Mouse (Mus musculus) liver, embryonic 14.5 days (tissue): ENCODE results near the gene Anks1.

Source experiments
- CTCF ChIP-seq: IDR thresholded peaks from 2 replicates; pipeline ENCODE4 v1.5.1; 2016; ENCODE audit warnings: antibody characterized with exemption, low read depth, control low read depth
- EP300 ChIP-seq: IDR thresholded peaks from 2 replicates; pipeline ENCODE4 v1.6.1; 2016; ENCODE audit warnings: antibody characterized with exemption, low read depth

- TF ChIP-seq CTCF (no peak), EP300 (no peak)
Observed at GRCm38 (mm10) chr17:27980391-27980955, 71.4 kb downstream of the Anks1 start.
